Mouse (Mus musculus): ENCODE measurements around the gene Gm853.

DNA sequence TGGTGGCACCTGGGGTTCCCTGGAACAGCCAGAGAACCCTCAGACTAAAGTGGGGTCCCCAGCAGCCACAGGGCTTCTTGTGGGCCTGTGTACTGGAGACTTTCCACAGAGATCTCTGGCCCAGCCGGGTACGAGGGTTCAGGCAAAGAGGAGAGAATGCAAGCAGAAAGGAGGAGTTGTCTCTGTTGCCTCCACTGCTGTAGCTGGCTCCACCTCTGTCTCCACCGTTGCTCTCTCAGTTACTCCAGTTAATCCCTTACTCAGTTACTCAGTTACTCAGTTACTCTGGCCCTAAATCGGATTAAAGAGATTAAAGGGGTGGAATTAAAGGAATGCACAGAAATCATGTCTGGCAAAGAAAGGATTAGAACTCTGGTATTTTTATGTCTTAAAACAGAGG, at the start of gene Gm853:
- TF ChIP-seq POLR2A (IDR thresholded peaks at IDR 0.05; ENCODE audit: insufficient read depth, low read depth, low read length) = no peak
- no peak for TF ChIP-seq CTCF (IDR thresholded peaks at IDR 0.05; ENCODE audit: insufficient read depth, low read depth, low read length)
